Mouse (Mus musculus) embryonic facial prominence, embryonic 11.5 days (tissue): ENCODE measurements around the gene Fbxl22. TPM values are rescaled to one million over a fixed set of nuclear protein-coding genes. Genes with fewer than 3 reads are reported as not detected.
A peak's percentile ranks its signal among the peaks of the same experiment; 100 is the strongest.

Source experiments
- ATAC-seq: fragments of 200-750 bp; cut with Nextera tagmentation; replicated peaks from 2 replicates; pipeline ENCODE4 v1.8.0; 2017; ENCODE audit warnings: low read depth; ENCODE audit not compliant: insufficient number of reproducible peaks, low FRiP score, low TSS enrichment
- DNase-seq: peaks from one replicate; pipeline ENCODE4 v3.0.0-alpha.2; 2015; ENCODE audit warnings: low spot score
- H3K27ac ChIP-seq: fragments of 300-500 bp; sonication (generic); replicated peaks from 2 replicates; pipeline ENCODE4 v1.5.1; 2014; ENCODE audit warnings: mild to moderate bottlenecking, low read depth, low read length, control low read depth
- H3K27me3 ChIP-seq: fragments of 300-500 bp; sonication (generic); 2 replicates; pipeline ENCODE4 v1.6.1; 2014; ENCODE audit warnings: mild to moderate bottlenecking, low read length, moderate library complexity, mixed read lengths; ENCODE audit not compliant: control insufficient read depth, insufficient read depth
- H3K36me3 ChIP-seq: fragments of 300-500 bp; sonication (generic); replicated peaks from 2 replicates; pipeline ENCODE4 v1.6.1; 2014; ENCODE audit warnings: low read depth, mild to moderate bottlenecking, low read length, moderate library complexity, mixed read lengths; ENCODE audit not compliant: control insufficient read depth, insufficient read depth
- H3K4me1 ChIP-seq: fragments of 300-500 bp; sonication (generic); 2 replicates; pipeline ENCODE4 v1.6.1; 2014; ENCODE audit warnings: low read length, mixed read lengths; ENCODE audit not compliant: control insufficient read depth, insufficient read depth
- H3K4me2 ChIP-seq: fragments of 300-500 bp; sonication (generic); 2 replicates; pipeline ENCODE4 v1.6.1; 2014; ENCODE audit warnings: low read depth, mild to moderate bottlenecking, control low read depth, low read length, moderate library complexity
- H3K4me3 ChIP-seq: fragments of 300-500 bp; sonication (generic); 2 replicates; pipeline ENCODE4 v1.5.1; 2014; ENCODE audit warnings: low read depth, low read length, control low read depth
- H3K9ac ChIP-seq: fragments of 300-500 bp; sonication (generic); replicated peaks from 2 replicates; pipeline ENCODE4 v1.6.1; 2014; ENCODE audit warnings: mild to moderate bottlenecking, control low read depth, low read length
- H3K9me3 ChIP-seq: fragments of 300-500 bp; sonication (generic); replicated peaks from 2 replicates; pipeline ENCODE4 v1.6.1; 2016; ENCODE audit warnings: mild to moderate bottlenecking, low read length, inconsistent platforms, mixed read lengths; ENCODE audit not compliant: control insufficient read depth
- WGBS: fragments of 180-500 bp; shearing (Covaris S2); extraction: QIAGEN DNeasy Blood & Tissue Kit; methylation state at CpG from one replicate; pipeline ENCODE4 v1.1.7; 2014; 5-methylcytosine and 5-hydroxymethylcytosine counted together
- polyA plus RNA-seq: library from polyadenylated mRNA; unstranded; fragments of >200 nt; fragmentation: Nextera tagmentation; extraction: Ambion mirVana; gene quantifications from 2 replicates; pipeline ENCODE4 v1.2.1, GENCODE M21; 2014

Gene Fbxl22
- polyA plus RNA-seq, 1 experiment from 2014 or later: 1.9 TPM

- H3K4me1 ChIP-seq: no peaks in the 10 kb centered on the region
- H3K27ac ChIP-seq: no peak overlapping the region
- H3K36me3 ChIP-seq: no peaks in the 10 kb centered on the region
- H3K4me2 ChIP-seq: no peak overlapping the region
- H3K9me3 ChIP-seq: no peaks in the 10 kb centered on the region
- no peaks in the 10 kb centered on the region for H3K27me3 ChIP-seq
- no peak for DNase-seq
- no peak overlapping the region for H3K4me3 ChIP-seq
- no peak overlapping the region for H3K9ac ChIP-seq
- ATAC-seq: no peak
- WGBS: 92% methylated on average over 3 of the region's 3 CpGs
Measured at GRCm38 (mm10) chr9:66483429-66483828, 31.0 kb downstream of the Fbxl22 start.

DNA sequence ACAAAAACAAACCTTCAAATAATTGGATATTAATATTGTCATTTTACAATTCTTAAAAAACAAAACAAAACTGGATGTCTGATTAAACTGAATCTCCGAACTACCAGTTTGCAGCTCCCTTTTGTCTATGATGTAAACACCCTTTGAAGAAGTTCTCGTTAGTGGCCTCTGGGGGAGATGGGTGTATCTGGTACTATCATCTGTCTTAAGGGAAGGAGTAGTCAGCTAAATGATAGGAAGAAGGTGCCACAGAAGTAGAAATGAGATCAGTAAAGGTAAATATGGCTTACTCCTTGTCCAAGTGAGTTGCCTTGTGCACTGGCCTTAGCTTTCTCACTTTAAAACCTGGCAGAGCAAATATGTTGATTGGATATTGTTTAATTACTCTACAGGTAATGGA, 36.6 kb downstream of the Fbxl22 start:
- Histone ChIP-seq H3K4me1 (no peaks in the 10 kb centered on the region), H3K36me3 (peaks cover 2% of the 10 kb centered on the region; the same call in 1 of the 2 replicates), H3K9ac (no peak overlapping the region), H3K27me3 (no peaks in the 10 kb centered on the region), H3K9me3 (no peaks in the 10 kb centered on the region), H3K4me3 (no peak overlapping the region), H3K27ac (no peak overlapping the region), H3K4me2 (no peak overlapping the region)
- no peak for DNase-seq
- 90% methylated on average over 2 of the region's 2 CpGs for WGBS
- ATAC-seq: no peak

DNA sequence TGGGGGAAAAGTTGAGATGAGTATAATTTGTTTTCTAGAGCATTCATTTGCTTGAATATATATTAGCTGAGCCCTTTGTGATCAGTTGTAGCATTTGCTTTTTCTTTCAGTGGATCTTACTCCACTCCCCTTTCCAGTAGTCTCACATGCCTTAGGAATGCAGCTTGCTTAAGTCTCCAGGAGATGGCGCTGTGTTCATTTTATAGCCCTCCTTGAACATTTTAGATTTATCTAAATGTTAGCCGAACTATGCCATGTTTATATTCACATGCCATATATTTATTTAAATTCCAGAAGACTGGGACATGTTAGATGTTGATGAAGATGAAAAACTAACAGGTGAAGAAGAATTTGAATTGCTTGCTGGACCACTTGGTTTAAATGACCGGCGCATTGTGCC, 49.3 kb downstream of the Fbxl22 start:
- WGBS: 59% methylated on average over 4 of the region's 4 CpGs
- peak; percentile 74 for DNase-seq
- Histone ChIP-seq H3K27me3 (no peaks in the 10 kb centered on the region), H3K4me3 (no peak overlapping the region), H3K4me2 (no peak overlapping the region), H3K9ac (no peak overlapping the region), H3K9me3 (no peaks in the 10 kb centered on the region), H3K27ac (no peak overlapping the region), H3K4me1 (no peaks in the 10 kb centered on the region), H3K36me3 (peaks cover 3% of the 10 kb centered on the region)
- no peak for ATAC-seq

Other genes starting within 250 kb of the Fbxl22 start
- 24.1 and 25.2 TPM in 2 replicates for gene Herc1, start 164.1 kb downstream of the Fbxl22 start, polyA plus RNA-seq
- 106 and 113 TPM in 2 replicates for gene Usp3, start 78.5 kb upstream of the Fbxl22 start, polyA plus RNA-seq
- 2.3 and 2.9 TPM in 2 replicates for gene Car12, start 199.1 kb upstream of the Fbxl22 start, polyA plus RNA-seq